Mouse (Mus musculus) kidney, embryonic 15.5 days (tissue): ENCODE data around the gene Pde4dip. TPM values are rescaled to one million over a fixed set of nuclear protein-coding genes. Genes with fewer than 3 reads are reported as not detected.

Experiments used
- ATAC-seq: fragments of 200-750 bp; cut with Nextera tagmentation; replicated peaks from 2 replicates; pipeline ENCODE4 v1.8.0; 2017; ENCODE audit warnings: moderate TSS enrichment; ENCODE audit not compliant: low FRiP score
- H3K27ac ChIP-seq: fragments of 300-500 bp; sonication (generic); 2 replicates; pipeline ENCODE4 v1.5.1; 2015; ENCODE audit warnings: mild to moderate bottlenecking, inconsistent platforms
- H3K27me3 ChIP-seq: fragments of 300-500 bp; sonication (generic); 2 replicates; pipeline ENCODE4 v1.6.1; 2015; ENCODE audit warnings: inconsistent platforms
- H3K36me3 ChIP-seq: fragments of 300-500 bp; sonication (generic); 2 replicates; pipeline ENCODE4 v1.6.1; 2015; ENCODE audit warnings: inconsistent platforms
- H3K4me1 ChIP-seq: fragments of 300-500 bp; sonication (generic); 2 replicates; pipeline ENCODE4 v1.6.1; 2015; ENCODE audit warnings: inconsistent platforms
- H3K4me2 ChIP-seq: fragments of 300-500 bp; sonication (generic); 2 replicates; pipeline ENCODE4 v1.6.1; 2015; ENCODE audit warnings: moderate library complexity, mild to moderate bottlenecking, inconsistent platforms
- H3K4me3 ChIP-seq: fragments of 300-500 bp; sonication (generic); replicated peaks from 2 replicates; pipeline ENCODE4 v1.5.1; 2015; ENCODE audit warnings: mild to moderate bottlenecking, inconsistent platforms
- H3K9ac ChIP-seq: fragments of 300-500 bp; sonication (generic); 2 replicates; pipeline ENCODE4 v1.6.1; 2015; ENCODE audit warnings: mild to moderate bottlenecking, inconsistent platforms
- H3K9me3 ChIP-seq: fragments of 300-500 bp; sonication (generic); replicated peaks from 2 replicates; pipeline ENCODE4 v1.6.1; 2016; ENCODE audit warnings: inconsistent platforms
- WGBS: fragments of 180-500 bp; shearing (Covaris S2); methylation state at CpG from one replicate; pipeline ENCODE4 v1.1.7; 2015; ENCODE audit warnings: mixed read lengths; 5-methylcytosine and 5-hydroxymethylcytosine counted together
- microRNA-seq: library from miRNA; unstranded; fragments of <30 nt; microRNA quantifications from one replicate; pipeline ENCODE4, GENCODE M21; 2016
- polyA plus RNA-seq: library from polyadenylated mRNA; unstranded; fragments of >200 nt; fragmentation: Nextera tagmentation; extraction: Ambion mirVana; gene quantifications from 2 replicates; pipeline ENCODE4 v1.2.1, GENCODE M21; 2015

Pde4dip gene
- polyA plus RNA-seq, 1 experiment from 2014 or later = 23.2 TPM

DNA sequence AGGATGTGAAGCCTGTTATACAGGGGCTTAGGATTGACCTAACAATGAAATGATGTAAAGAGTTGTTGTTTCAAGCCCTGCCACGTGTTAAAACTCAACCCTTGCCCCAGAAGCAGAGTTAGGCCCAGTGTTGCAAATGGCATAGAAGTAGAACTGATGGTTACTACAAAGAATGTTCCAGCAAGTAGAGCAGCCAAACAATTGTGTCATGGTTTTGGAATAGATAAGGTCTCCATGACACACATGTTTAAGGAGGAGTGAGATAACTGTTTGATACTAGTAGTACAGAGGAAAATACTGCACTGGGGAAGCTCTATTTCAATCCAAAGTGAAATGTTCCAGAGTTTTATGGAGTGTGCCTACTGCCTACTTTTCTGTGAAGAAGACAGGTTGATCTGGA is 240.0 kb downstream of the Pde4dip start:
- Histone ChIP-seq H3K27ac (no peak overlapping the region), H3K36me3 (no peaks in the 10 kb centered on the region), H3K9me3 (no peaks in the 10 kb centered on the region), H3K4me2 (no peak overlapping the region), H3K4me3 (no peak overlapping the region), H3K9ac (no peak overlapping the region), H3K27me3 (no peaks in the 10 kb centered on the region), H3K4me1 (peaks cover 3% of the 10 kb centered on the region; the same call in 1 of the 2 replicates)
- no peak for ATAC-seq
- 49% methylated on average over 1 of the region's 1 CpGs for WGBS

DNA sequence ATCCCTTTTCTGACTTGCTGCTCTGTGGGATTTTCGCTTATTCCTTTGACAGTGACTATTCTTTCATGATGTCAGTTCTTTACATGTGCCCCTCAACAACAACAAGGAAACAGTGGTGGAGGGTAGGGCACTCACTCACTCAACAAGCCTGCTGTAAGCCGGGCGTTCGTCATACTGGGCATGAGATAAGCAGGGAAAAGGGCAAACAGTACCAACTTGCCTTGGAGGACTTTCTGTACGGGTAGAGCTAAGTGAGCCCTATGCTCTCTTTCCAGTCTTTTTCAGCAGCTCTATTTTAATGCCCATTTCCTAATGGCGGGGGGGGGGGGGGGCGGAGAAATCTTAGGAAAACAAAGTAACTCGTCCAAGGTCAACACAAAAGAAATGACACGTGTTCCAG is 246.5 kb downstream of the Pde4dip start:
- no peak overlapping the region for H3K4me3 ChIP-seq
- WGBS = 81% methylated on average over 9 of the region's 9 CpGs
- no peak overlapping the region for H3K4me2 ChIP-seq
- H3K27ac ChIP-seq = no peak overlapping the region
- no peaks in the 10 kb centered on the region for H3K9me3 ChIP-seq
- no peaks in the 10 kb centered on the region for H3K36me3 ChIP-seq
- no peaks in the 10 kb centered on the region for H3K27me3 ChIP-seq
- no peaks in the 10 kb centered on the region for H3K4me1 ChIP-seq
- ATAC-seq = no peak
- no peak overlapping the region for H3K9ac ChIP-seq

DNA sequence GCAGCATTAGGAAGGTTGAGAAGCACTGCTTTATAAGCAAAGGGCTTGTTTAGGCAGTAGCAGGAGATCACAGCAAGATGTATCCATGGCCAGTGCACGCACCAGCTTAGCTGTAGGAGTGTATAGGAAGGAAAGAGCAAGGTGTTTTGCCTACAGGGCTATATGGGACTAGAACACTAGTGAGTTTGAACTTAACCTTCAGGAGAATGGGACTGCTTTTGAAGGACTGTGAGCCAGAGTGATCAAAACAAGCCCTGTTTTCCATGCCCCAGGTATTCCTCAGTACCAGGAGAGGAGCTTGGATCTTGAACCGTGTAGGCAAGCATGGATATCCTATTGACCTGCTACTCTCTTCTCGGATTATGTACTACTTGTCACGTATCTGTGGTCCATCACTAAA is 247.1 kb downstream of the Pde4dip start:
- Histone ChIP-seq H3K4me1 (no peaks in the 10 kb centered on the region), H3K9me3 (no peaks in the 10 kb centered on the region), H3K27ac (no peak overlapping the region), H3K4me2 (no peak overlapping the region), H3K9ac (no peak overlapping the region), H3K36me3 (no peaks in the 10 kb centered on the region), H3K4me3 (no peak overlapping the region), H3K27me3 (no peaks in the 10 kb centered on the region)
- ATAC-seq = no peak
- 93% methylated on average over 4 of the region's 4 CpGs for WGBS

Small RNAs within 50 kb of the gene (microRNA-seq; reads per million reads assigned to microRNA genes)
- not detected for gene Mir7225

Other genes starting within 250 kb of the Pde4dip start
- gene Prkab2, start 230.5 kb downstream of the Pde4dip start, polyA plus RNA-seq = 6.1 and 6.5 TPM in 2 replicates
- gene Gm17651, start 214.0 kb downstream of the Pde4dip start, polyA plus RNA-seq = not detected in 2 replicates
- gene Sec22b, start 12.5 kb upstream of the Pde4dip start, polyA plus RNA-seq = 130 TPM in 2 replicates
- gene Notch2, start 124.8 kb upstream of the Pde4dip start, polyA plus RNA-seq = 33.1 and 33.8 TPM in 2 replicates